25 mouse cellular contexts compared by ENCODE assay signal in the genomic region with DNA sequence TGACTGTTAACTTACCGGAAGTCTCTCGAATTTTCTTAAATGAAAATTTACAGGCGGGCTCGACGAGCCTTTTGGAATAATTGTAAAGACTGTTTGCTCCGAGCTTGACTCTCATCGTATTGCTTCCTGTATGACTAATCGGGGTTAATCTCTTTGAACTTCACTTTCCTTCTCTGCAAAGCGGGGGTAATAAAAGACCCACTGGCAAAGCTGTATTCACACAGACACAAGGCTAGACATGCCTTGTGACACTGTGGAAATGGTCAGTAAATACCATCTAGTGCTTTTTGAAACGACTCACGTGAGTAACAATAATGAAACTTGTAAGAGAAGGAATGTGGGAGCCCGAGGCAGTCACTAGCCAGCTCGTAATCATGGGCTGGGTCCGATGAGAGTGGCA. TPM values are rescaled to one million over a fixed set of nuclear protein-coding genes. Genes with fewer than 3 reads are reported as not detected.
A peak's percentile ranks its signal among the peaks of the same experiment; 100 is the strongest.
DNase-seq lines count a peak whose midpoint lies in the region; ATAC-seq lines count a peak whose summit lies in the region.
"Had no signal": no experiment of that assay in that cellular context is flagged by ENCODE, and none has a peak within 500 bp of the region (broad histone marks: within the 10 kb centered on the region; RNA-seq: fewer than 3 reads in every experiment).

No protein-coding gene starts in this region.

- no peaks in the 10 kb centered on the region for H3K9me3 ChIP-seq in midbrain, embryonic 11.5 days (ENCODE audit: control insufficient read depth, low read length)
- no peaks in the 10 kb centered on the region for H3K9me3 ChIP-seq in midbrain, embryonic 15.5 days
- H3K9me3 ChIP-seq: embryonic facial prominence, embryonic 13.5 days; heart, embryonic 15.5 days; limb, embryonic 15.5 days; liver, embryonic 15.5 days; lung, embryonic 15.5 days; megakaryocyte, embryonic 14.5 days had no signal

- no peak overlapping the region for H3K9ac ChIP-seq in midbrain, embryonic 11.5 days (ENCODE audit: low read length)
- no peak overlapping the region for H3K9ac ChIP-seq in midbrain, embryonic 15.5 days
- H3K9ac ChIP-seq: embryonic facial prominence, embryonic 13.5 days; heart, embryonic 15.5 days; hindbrain, embryonic 14.5 days; limb, embryonic 15.5 days; liver, embryonic 15.5 days; lung, embryonic 15.5 days had no signal

- no peaks in the 10 kb centered on the region for H3K27me3 ChIP-seq in midbrain, embryonic 11.5 days (ENCODE audit: control insufficient read depth, insufficient read depth, low read length)
- no peaks in the 10 kb centered on the region for H3K27me3 ChIP-seq in midbrain, embryonic 15.5 days (replicated peaks)
- H3K27me3 ChIP-seq: embryonic facial prominence, embryonic 13.5 days; heart, embryonic 15.5 days; limb, embryonic 15.5 days; liver, embryonic 15.5 days; lung, embryonic 15.5 days; megakaryocyte, embryonic 14.5 days had no signal

- H3K4me3 ChIP-seq in midbrain, embryonic 11.5 days (ENCODE audit: low read depth, low read length), result no peak overlapping the region
- H3K4me3 ChIP-seq in midbrain, embryonic 15.5 days, result no peak overlapping the region
- H3K4me3 ChIP-seq: embryonic facial prominence, embryonic 13.5 days; erythroblast, embryonic 14.5 days; heart, embryonic 15.5 days; limb, embryonic 15.5 days; liver, embryonic 15.5 days; lung, embryonic 15.5 days; megakaryocyte, embryonic 14.5 days had no signal

- no peak overlapping the region for H3K4me2 ChIP-seq in midbrain, embryonic 11.5 days
- no peak overlapping the region for H3K4me2 ChIP-seq in midbrain, embryonic 15.5 days
- H3K4me2 ChIP-seq: embryonic facial prominence, embryonic 13.5 days; heart, embryonic 15.5 days; hindbrain, embryonic 14.5 days; limb, embryonic 15.5 days; liver, embryonic 15.5 days; lung, embryonic 15.5 days had no signal

- no peak for DNase-seq in midbrain, embryonic 11.5 days (ENCODE audit: low spot score, missing footprints)
- DNase-seq in embryo, embryonic 11.5 days (ENCODE audit: low read depth, low spot score), result peak; percentile 8
- peak; percentile 37 for DNase-seq in hindlimb bud, embryonic 11.5 days (ENCODE audit: extremely low spot score, low read depth, low spot score)
- DNase-seq in mesoderm, embryonic 11.5 days (ENCODE audit: low read depth, low spot score), result peak; percentile 12
- DNase-seq in layer of hippocampus, adult 9-10 months (ENCODE audit: low spot score), result no peak
- no peak for DNase-seq in frontal cortex, postnatal 14 days (ENCODE audit: low spot score in 2 of 2)
- no peak for DNase-seq in right cerebral cortex, postnatal 14 days
- DNase-seq: cerebellum, adult 2 months; cerebellum, postnatal 25 days; heart, postnatal 36 days; kidney, adult 18-20 months; kidney, postnatal 10 days; lung, postnatal 36 days; spleen, adult 18-20 months; thymus, postnatal 14 days had no signal

- WGBS in midbrain, embryonic 11.5 days, result 54% methylated on average over 14 of the region's 14 CpGs
- WGBS in midbrain, embryonic 15.5 days, result 42% methylated on average over 14 of the region's 14 CpGs

- no peaks in the 10 kb centered on the region for H3K36me3 ChIP-seq in midbrain, embryonic 11.5 days (ENCODE audit: control insufficient read depth, insufficient read depth, low read length)
- no peaks in the 10 kb centered on the region for H3K36me3 ChIP-seq in midbrain, embryonic 15.5 days (replicated peaks)
- H3K36me3 ChIP-seq: heart, embryonic 15.5 days; limb, embryonic 15.5 days; liver, embryonic 15.5 days had no signal

- H3K4me1 ChIP-seq in midbrain, embryonic 11.5 days (ENCODE audit: control insufficient read depth, insufficient read depth, low read length), result no peaks in the 10 kb centered on the region
- no peaks in the 10 kb centered on the region for H3K4me1 ChIP-seq in midbrain, embryonic 15.5 days
- H3K4me1 ChIP-seq: heart, embryonic 15.5 days; limb, embryonic 15.5 days; liver, embryonic 15.5 days had no signal

- H3K27ac ChIP-seq in midbrain, embryonic 11.5 days (ENCODE audit: low read depth, low read length), result no peak overlapping the region
- no peak overlapping the region for H3K27ac ChIP-seq in midbrain, embryonic 15.5 days
- H3K27ac ChIP-seq: embryonic facial prominence, embryonic 13.5 days; heart, embryonic 15.5 days; hindbrain, embryonic 14.5 days; limb, embryonic 15.5 days; liver, embryonic 15.5 days; lung, embryonic 15.5 days had no signal

- ATAC-seq in midbrain, embryonic 11.5 days (ENCODE audit: low FRiP score), result 0 out of 2 replicates have a peak, but pooled peaks have one; percentile 38
- ATAC-seq in midbrain, embryonic 15.5 days (replicated peaks), result no peak
- ATAC-seq: forebrain, embryonic 14.5 days had no signal

RNA-seq across cellular contexts. Expression of a gene that starts 35.0 kb away (rescaled TPM):
- polyA plus RNA-seq in midbrain, embryonic 11.5 days (2014; fragmentation: Nextera tagmentation; extraction: Ambion mirVana), result 3.8 and 4.6 TPM in 2 replicates
- polyA plus RNA-seq in midbrain, embryonic 15.5 days (2015; fragmentation: Nextera tagmentation; extraction: Ambion mirVana), result 1.9 TPM in 2 replicates
- polyA plus RNA-seq: erythroblast, embryonic 14.5 days had no signal

Comparison
In these comparisons a context has a peak if more than half of its experiments do, and no peak if none do; other contexts are left out.
1. DNase-seq: peak in embryo, embryonic 11.5 days (single experiment), hindlimb bud, embryonic 11.5 days (single experiment) and mesoderm, embryonic 11.5 days (single experiment); none in midbrain, embryonic 11.5 days (single experiment), layer of hippocampus, adult 9-10 months (single experiment), frontal cortex, postnatal 14 days (0 of 2) and right cerebral cortex, postnatal 14 days (single experiment).